Comparison of ENCODE assay signal across 20 mouse cellular contexts in genomic region chr9:106842800-106843199, GRCm38 (mm10). TPM values are rescaled to one million over a fixed set of nuclear protein-coding genes. Genes with fewer than 3 reads are reported as not detected.
DNase-seq lines count a peak whose midpoint lies in the region; ATAC-seq and TF ChIP-seq lines count a peak whose summit lies in the region.
"Had no signal": no experiment of that assay in that cellular context is flagged by ENCODE, and none has a peak within 500 bp of the region (broad histone marks: within the 10 kb centered on the region; RNA-seq: fewer than 3 reads in every experiment).

No protein-coding gene starts in this region.

- H3K4me3 ChIP-seq in E14TG2a.4 (replicated peaks; ENCODE audit: low read length): peak overlapping the region; percentile 75
- H3K4me3 ChIP-seq in ES-Bruce4 (ENCODE audit: low read depth, low read length): peak overlapping the region; percentile 74
- H3K4me3 ChIP-seq in ES-E14 (ENCODE audit: insufficient read depth in 1 of 2, low read depth in 1 of 2, low read length in 2 of 2, poor library complexity in 1 of 2, severe bottlenecking in 1 of 2): peak overlapping the region; percentile 46 to 61
- no peak overlapping the region for H3K4me3 ChIP-seq in intestine, postnatal 0 days (ENCODE audit: low read depth, low read length)
- H3K4me3 ChIP-seq: embryonic facial prominence, embryonic 10.5 days; embryonic facial prominence, embryonic 12.5 days; forebrain, embryonic 13.5 days; forebrain, embryonic 15.5 days had no signal

- 96% methylated on average over 6 of the region's 6 CpGs for WGBS in intestine, postnatal 0 days

- peak overlapping the region; percentile 59 for H3K9ac ChIP-seq in ES-Bruce4 (ENCODE audit: low read depth, poor library complexity, severe bottlenecking)
- peak overlapping the region; percentile 45; the same call in 1 of the 2 replicates for H3K9ac ChIP-seq in ES-E14 (ENCODE audit: insufficient read depth, low read depth, low read length, poor library complexity, severe bottlenecking)
- no peak overlapping the region for H3K9ac ChIP-seq in intestine, postnatal 0 days (ENCODE audit: low read depth, low read length)
- H3K9ac ChIP-seq: embryonic facial prominence, embryonic 12.5 days; forebrain, embryonic 13.5 days; forebrain, embryonic 15.5 days; forebrain, postnatal 0 days had no signal

- H3K9me3 ChIP-seq in E14TG2a.4 (ENCODE audit: low read length) (no peaks in the 10 kb centered on the region), ES-Bruce4 (replicated peaks; ENCODE audit: control insufficient read depth, insufficient read depth, low read length, poor library complexity, severe bottlenecking) (no peaks in the 10 kb centered on the region), ES-E14 (ENCODE audit: control insufficient read depth, insufficient read depth, low read depth, low read length) (no peaks in the 10 kb centered on the region)
- no peaks in the 10 kb centered on the region for H3K9me3 ChIP-seq in intestine, postnatal 0 days (ENCODE audit: control insufficient read depth)
- H3K9me3 ChIP-seq: embryonic facial prominence, embryonic 12.5 days; forebrain, embryonic 13.5 days; forebrain, embryonic 15.5 days had no signal

- no peak for TF ChIP-seq CTCF in E14TG2a.4 (conservative IDR thresholded peaks at IDR 0.05; ENCODE audit: low read length)
- TF ChIP-seq CTCF in ES-Bruce4 (IDR thresholded peaks at IDR 0.05; ENCODE audit: low read depth, low read length): no peak
- TF ChIP-seq CTCF in intestine, postnatal 0 days (IDR thresholded peaks at IDR 0.05; ENCODE audit: low read depth): no peak

- in situ Hi-C loops in ES-E14 (cut with MboI; ENCODE audit: low sequenced_read_pairs in 2 of 2, unreplicated experiment in 2 of 2): no loop called here

- H3K36me3 ChIP-seq in E14TG2a.4 (ENCODE audit: insufficient read depth, low read length): peaks cover 89% of the 10 kb centered on the region
- H3K36me3 ChIP-seq in ES-Bruce4 (ENCODE audit: control insufficient read depth, insufficient read depth, low read length, poor library complexity, severe bottlenecking): peaks cover 47% of the 10 kb centered on the region
- H3K36me3 ChIP-seq in ES-E14 (ENCODE audit: control insufficient read depth, insufficient read depth, low read length, poor library complexity, severe bottlenecking): peaks cover 8% of the 10 kb centered on the region
- H3K36me3 ChIP-seq in intestine, postnatal 0 days (ENCODE audit: control insufficient read depth, insufficient read depth): peaks cover 62% of the 10 kb centered on the region

- no peak for TF ChIP-seq EP300 in ES-Bruce4 (IDR thresholded peaks at IDR 0.05; ENCODE audit: insufficient read depth, low read depth, low read length)

- no peaks in the 10 kb centered on the region for H3K27me3 ChIP-seq in E14TG2a.4 (ENCODE audit: insufficient read depth, low read length)
- no peaks in the 10 kb centered on the region for H3K27me3 ChIP-seq in ES-Bruce4 (ENCODE audit: control insufficient read depth, insufficient read depth, low read length, poor library complexity, severe bottlenecking)
- no peaks in the 10 kb centered on the region for H3K27me3 ChIP-seq in intestine, postnatal 0 days (replicated peaks; ENCODE audit: control insufficient read depth, insufficient read depth, low read length)
- H3K27me3 ChIP-seq: embryonic facial prominence, embryonic 12.5 days; forebrain, embryonic 13.5 days; forebrain, embryonic 15.5 days had no signal

- ATAC-seq in monocyte, adult 5-6 weeks (replicated peaks; ENCODE audit: insufficient number of reproducible peaks, low FRiP score, low TSS enrichment, poor library complexity, severe bottlenecking): no peak
- ATAC-seq in intestine, postnatal 0 days: no peak
- ATAC-seq: forebrain, embryonic 13.5 days; forebrain, embryonic 15.5 days; forebrain, postnatal 0 days had no signal

- H3K4me1 ChIP-seq in E14TG2a.4 (replicated peaks; ENCODE audit: low read depth, low read length): peaks cover 2% of the 10 kb centered on the region; the same call in 1 of the 2 replicates
- H3K4me1 ChIP-seq in ES-Bruce4 (ENCODE audit: control insufficient read depth, insufficient read depth, low read length): no peaks in the 10 kb centered on the region
- H3K4me1 ChIP-seq in ES-E14 (ENCODE audit: control insufficient read depth in 2 of 2, insufficient read depth in 2 of 2, low read length in 2 of 2, poor library complexity in 1 of 2): no peaks in the 10 kb centered on the region
- H3K4me1 ChIP-seq in intestine, postnatal 0 days (replicated peaks; ENCODE audit: control insufficient read depth, insufficient read depth, low read length): no peaks in the 10 kb centered on the region
- H3K4me1 ChIP-seq: embryonic facial prominence, embryonic 10.5 days; embryonic facial prominence, embryonic 12.5 days; forebrain, embryonic 13.5 days; forebrain, embryonic 15.5 days had no signal

- no peak overlapping the region for H3K27ac ChIP-seq in ES-Bruce4 (ENCODE audit: insufficient read depth, low read length)
- H3K27ac ChIP-seq in ES-E14 (ENCODE audit: insufficient read depth, low read depth, low read length, poor library complexity, severe bottlenecking): peak overlapping the region; percentile 24; the same call in 1 of the 2 replicates
- no peak overlapping the region for H3K27ac ChIP-seq in intestine, postnatal 0 days (ENCODE audit: low read depth, low read length)
- H3K27ac ChIP-seq: embryonic facial prominence, embryonic 10.5 days; embryonic facial prominence, embryonic 12.5 days; forebrain, embryonic 13.5 days; forebrain, embryonic 15.5 days had no signal

- no peak overlapping the region for H3K4me2 ChIP-seq in intestine, postnatal 0 days (replicated peaks; ENCODE audit: low read depth)
- H3K4me2 ChIP-seq: embryonic facial prominence, embryonic 12.5 days; forebrain, embryonic 13.5 days; forebrain, embryonic 15.5 days had no signal

- no peak for TF ChIP-seq POLR2A in ES-Bruce4 (IDR thresholded peaks at IDR 0.05; ENCODE audit: insufficient read depth, low read length)

- no peak for DNase-seq in ES-E14 (ENCODE audit: low read depth, low spot score)
- DNase-seq in ZHBTc4 (ENCODE audit: low read depth, low spot score): peak; percentile 55
- DNase-seq in cerebellum, adult 11 months: no peak
- DNase-seq: adrenal gland, adult 2 months; adrenal gland, postnatal 10 days; adrenal gland, postnatal 25 days; cerebellum, adult 11-12 months; cerebellum, adult 2 months; cerebellum, adult 9-10 months; cerebellum, postnatal 10 days; cerebellum, postnatal 25 days; forebrain, postnatal 0 days had no signal

TF ChIP-seq in ES-E14, 5 proteins besides CTCF, POLR2A, EP300 and RAD21:
- TF ChIP-seq CHD2 (IDR thresholded peaks at IDR 0.05; ENCODE audit: low read depth, low read length): peak; percentile 74; the same call in 1 of the 2 replicates
- TF ChIP-seq ZNF384 (IDR thresholded peaks at IDR 0.05; ENCODE audit: low read depth, low read length): no peak
- TF ChIP-seq MAFK (IDR thresholded peaks at IDR 0.05; ENCODE audit: insufficient read depth, low read depth, low read length): no peak

RNA-seq across cellular contexts. Expression of gene Dcaf1, which starts 21.1 kb away (rescaled TPM):
- 65.9 and 70.7 TPM in 2 replicates for polyA plus RNA-seq in ES-Bruce4 (2011; ENCODE audit: insufficient read depth, insufficient read length, low read depth, missing spikeins)
- total RNA-seq in ES-E14 (2012; rRNA removed): 50.7 and 52.9 TPM in 2 replicates
- 15.9 to 35.2 TPM (median 25.1 TPM) in 3 replicates for total RNA-seq in monocyte, adult 5-6 weeks (2017)
- 4.8 and 5.2 TPM in 2 replicates for polyA plus RNA-seq in intestine, postnatal 0 days (2015; fragmentation: Nextera tagmentation; extraction: Ambion mirVana)

RNA-seq across cellular contexts. Expression of gene Rbm15b, which starts 44.4 kb away (rescaled TPM):
- 36.9 and 40.2 TPM in 2 replicates for polyA plus RNA-seq in ES-Bruce4 (2011; ENCODE audit: insufficient read depth, insufficient read length, low read depth, missing spikeins)
- total RNA-seq in ES-E14 (2012; rRNA removed): 38.6 and 42.3 TPM in 2 replicates
- 20.9 to 43.6 TPM (median 26.8 TPM) in 3 replicates for total RNA-seq in monocyte, adult 5-6 weeks (2017)
- polyA plus RNA-seq in intestine, postnatal 0 days (2015; fragmentation: Nextera tagmentation; extraction: Ambion mirVana): 3.7 and 3.8 TPM in 2 replicates

RNA-seq across cellular contexts. Expression of gene Manf, which starts 49.0 kb away (rescaled TPM):
- polyA plus RNA-seq in ES-Bruce4 (2011; ENCODE audit: insufficient read depth, insufficient read length, low read depth, missing spikeins): 220 and 236 TPM in 2 replicates
- total RNA-seq in ES-E14 (2012; rRNA removed): 510 and 517 TPM in 2 replicates
- total RNA-seq in monocyte, adult 5-6 weeks (2017): 86.3 to 113 TPM (median 87.6 TPM) in 3 replicates
- 211 and 214 TPM in 2 replicates for polyA plus RNA-seq in intestine, postnatal 0 days (2015; fragmentation: Nextera tagmentation; extraction: Ambion mirVana)

RNA-seq across cellular contexts. Expression of gene Rad54l2, which starts 53.8 kb away (rescaled TPM):
- 34.6 and 38.8 TPM in 2 replicates for polyA plus RNA-seq in ES-Bruce4 (2011; ENCODE audit: insufficient read depth, insufficient read length, low read depth, missing spikeins)
- total RNA-seq in ES-E14 (2012; rRNA removed): 20.5 and 21.4 TPM in 2 replicates
- total RNA-seq in monocyte, adult 5-6 weeks (2017): 10.3 to 29.7 TPM (median 14.5 TPM) in 3 replicates
- 1.9 and 3.0 TPM in 2 replicates for polyA plus RNA-seq in intestine, postnatal 0 days (2015; fragmentation: Nextera tagmentation; extraction: Ambion mirVana)
